Mouse (Mus musculus) stomach, embryonic 16.5 days (tissue): ENCODE data around the gene Sipa1. TPM values are rescaled to one million over a fixed set of nuclear protein-coding genes. Genes with fewer than 3 reads are reported as not detected.

Source experiments
- ATAC-seq: fragments of 200-750 bp; cut with Nextera tagmentation; 2 replicates; pipeline ENCODE4 v1.8.0; 2017; ENCODE audit warnings: moderate number of reproducible peaks, moderate TSS enrichment; ENCODE audit not compliant: insufficient read depth, low FRiP score
- H3K27ac ChIP-seq: fragments of 300-500 bp; sonication (generic); 2 replicates; pipeline ENCODE4 v1.5.1; 2014; ENCODE audit warnings: low read length
- H3K27me3 ChIP-seq: fragments of 300-500 bp; sonication (generic); 2 replicates; pipeline ENCODE4 v1.6.1; 2014; ENCODE audit warnings: low read length, control low read depth, mixed read lengths; ENCODE audit not compliant: control insufficient read depth, insufficient read depth
- H3K36me3 ChIP-seq: fragments of 300-500 bp; sonication (generic); 2 replicates; pipeline ENCODE4 v1.6.1; 2014; ENCODE audit warnings: low read length; ENCODE audit not compliant: control insufficient read depth, insufficient read depth
- H3K4me1 ChIP-seq: fragments of 300-500 bp; sonication (generic); 2 replicates; pipeline ENCODE4 v1.6.1; 2014; ENCODE audit warnings: low read length, control low read depth, mixed read lengths; ENCODE audit not compliant: control insufficient read depth, insufficient read depth
- H3K4me2 ChIP-seq: fragments of 300-500 bp; sonication (generic); 2 replicates; pipeline ENCODE4 v1.6.1; 2014; ENCODE audit warnings: low read depth, low read length, mixed read lengths
- H3K4me3 ChIP-seq: fragments of 300-500 bp; sonication (generic); replicated peaks from 2 replicates; pipeline ENCODE4 v1.5.1; 2014; ENCODE audit warnings: mild to moderate bottlenecking, low read length
- H3K9ac ChIP-seq: fragments of 300-500 bp; sonication (generic); 2 replicates; pipeline ENCODE4 v1.6.1; 2014; ENCODE audit warnings: low read length
- H3K9me3 ChIP-seq: fragments of 300-500 bp; sonication (generic); replicated peaks from 2 replicates; pipeline ENCODE4 v1.6.1; 2016; ENCODE audit warnings: low read length, control low read depth; ENCODE audit not compliant: control insufficient read depth
- WGBS: fragments of 180-500 bp; shearing (Covaris S2); extraction: QIAGEN DNeasy Blood & Tissue Kit; methylation state at CpG from one replicate; pipeline ENCODE4 v1.1.7; 2014; 5-methylcytosine and 5-hydroxymethylcytosine counted together
- polyA plus RNA-seq: library from polyadenylated mRNA; unstranded; fragments of >200 nt; fragmentation: Nextera tagmentation; extraction: Ambion mirVana; gene quantifications from 2 replicates; pipeline ENCODE4 v1.2.1, GENCODE M21; 2015

Gene Sipa1
- polyA plus RNA-seq, 1 experiment from 2014 or later: 18.1 TPM

- H3K27me3 ChIP-seq: no peaks in the 10 kb centered on the region
- no peak overlapping the region for H3K4me3 ChIP-seq
- 85% methylated on average over 4 of the region's 4 CpGs for WGBS
- no peak for ATAC-seq
- 0 out of 2 replicates have a peak, but pooled peaks cover 9% of the 10 kb centered on the region for H3K36me3 ChIP-seq
- H3K9me3 ChIP-seq: no peaks in the 10 kb centered on the region
- peaks cover 6% of the 10 kb centered on the region for H3K4me1 ChIP-seq
- no peak overlapping the region for H3K4me2 ChIP-seq
- no peak overlapping the region for H3K27ac ChIP-seq
- no peak overlapping the region for H3K9ac ChIP-seq
Measured at GRCm38 (mm10) chr19:5668372-5668771, 4.9 kb upstream of the Sipa1 start.

GRCm38 (mm10) chr19:5666386-5666785, 2.9 kb upstream of the Sipa1 start:
- Histone ChIP-seq H3K9me3 (no peaks in the 10 kb centered on the region), H3K27me3 (no peaks in the 10 kb centered on the region), H3K9ac (no peak overlapping the region), H3K4me3 (no peak overlapping the region), H3K27ac (no peak overlapping the region), H3K36me3 (0 out of 2 replicates have a peak, but pooled peaks cover 4% of the 10 kb centered on the region), H3K4me2 (no peak overlapping the region), H3K4me1 (peaks cover 19% of the 10 kb centered on the region)
- 90% methylated on average over 18 of the region's 18 CpGs for WGBS
- ATAC-seq: no peak

GRCm38 (mm10) chr19:5665465-5665864, 2.0 kb upstream of the Sipa1 start:
- Histone ChIP-seq H3K4me2 (no peak overlapping the region), H3K27ac (no peak overlapping the region), H3K4me3 (no peak overlapping the region), H3K9ac (no peak overlapping the region), H3K4me1 (peaks cover 22% of the 10 kb centered on the region), H3K36me3 (0 out of 2 replicates have a peak, but pooled peaks cover 4% of the 10 kb centered on the region), H3K9me3 (no peaks in the 10 kb centered on the region), H3K27me3 (no peaks in the 10 kb centered on the region)
- WGBS: 75% methylated on average over 15 of the region's 15 CpGs
- no peak for ATAC-seq

GRCm38 (mm10) chr19:5664669-5665257, 1.3 kb upstream of the Sipa1 start:
- Histone ChIP-seq H3K4me3 (no peak overlapping the region), H3K4me2 (no peak overlapping the region), H3K9ac (peak overlapping the region; percentile 51; the same call in 1 of the 2 replicates), H3K27me3 (no peaks in the 10 kb centered on the region), H3K4me1 (peaks cover 22% of the 10 kb centered on the region), H3K9me3 (no peaks in the 10 kb centered on the region), H3K27ac (no peak overlapping the region), H3K36me3 (0 out of 2 replicates have a peak, but pooled peaks cover under 1% of the 10 kb centered on the region)
- 91% methylated on average over 10 of the region's 10 CpGs for WGBS
- no peak for ATAC-seq

GRCm38 (mm10) chr19:5662310-5662709, 1.2 kb downstream of the Sipa1 start:
- peak overlapping the region; percentile 91 for H3K27ac ChIP-seq
- H3K36me3 ChIP-seq: no peaks in the 10 kb centered on the region
- H3K27me3 ChIP-seq: no peaks in the 10 kb centered on the region
- peak overlapping the region; percentile 76 for H3K9ac ChIP-seq
- H3K4me3 ChIP-seq: peak overlapping the region; percentile 65
- H3K4me2 ChIP-seq: peak overlapping the region; percentile 77
- H3K9me3 ChIP-seq: no peaks in the 10 kb centered on the region
- peaks cover 22% of the 10 kb centered on the region for H3K4me1 ChIP-seq
- 62% methylated on average over 8 of the region's 8 CpGs for WGBS
- ATAC-seq: no peak

GRCm38 (mm10) chr19:5660942-5661751, 2.4 kb downstream of the Sipa1 start:
- peak overlapping the region; percentile 28 for H3K4me2 ChIP-seq
- WGBS: 69% methylated on average over 16 of the region's 16 CpGs
- H3K27me3 ChIP-seq: no peaks in the 10 kb centered on the region
- H3K9me3 ChIP-seq: no peaks in the 10 kb centered on the region
- no peak for ATAC-seq
- peak overlapping the region; percentile 17 for H3K4me3 ChIP-seq
- H3K4me1 ChIP-seq: peaks cover 22% of the 10 kb centered on the region
- H3K9ac ChIP-seq: peak overlapping the region; percentile 27
- H3K27ac ChIP-seq: peak overlapping the region; percentile 91
- H3K36me3 ChIP-seq: no peaks in the 10 kb centered on the region

GRCm38 (mm10) chr19:5654720-5655298, 8.7 kb downstream of the Sipa1 start:
- H3K4me1 ChIP-seq: peaks cover 10% of the 10 kb centered on the region
- H3K36me3 ChIP-seq: peaks cover 13% of the 10 kb centered on the region; the same call in 1 of the 2 replicates
- peak overlapping the region; percentile 42 for H3K4me3 ChIP-seq
- no peak overlapping the region for H3K27ac ChIP-seq
- no peaks in the 10 kb centered on the region for H3K9me3 ChIP-seq
- ATAC-seq: peak; percentile 12; the same call in 1 of the 2 replicates
- H3K9ac ChIP-seq: peak overlapping the region; percentile 51
- peak overlapping the region; percentile 68 for H3K4me2 ChIP-seq
- 0 out of 2 replicates have a peak, but pooled peaks cover 6% of the 10 kb centered on the region for H3K27me3 ChIP-seq
- 26% methylated on average over 43 of the region's 43 CpGs for WGBS

- Histone ChIP-seq H3K4me2 (peak overlapping the region; percentile 68), H3K27ac (no peak overlapping the region), H3K9me3 (no peaks in the 10 kb centered on the region), H3K27me3 (0 out of 2 replicates have a peak, but pooled peaks cover 6% of the 10 kb centered on the region), H3K36me3 (peaks cover 13% of the 10 kb centered on the region; the same call in 1 of the 2 replicates), H3K4me3 (peak overlapping the region; percentile 42), H3K4me1 (peaks cover 14% of the 10 kb centered on the region), H3K9ac (peak overlapping the region; percentile 51)
- peak; percentile 85 for ATAC-seq
- WGBS: 20% methylated on average over 62 of the region's 62 CpGs
Measured at GRCm38 (mm10) chr19:5653969-5654719, 9.4 kb downstream of the Sipa1 start.
